Mouse (Mus musculus): ENCODE data around the gene Arfgef3. TPM values are rescaled to one million over a fixed set of nuclear protein-coding genes. Genes with fewer than 3 reads are reported as not detected.

Arfgef3 gene
- total RNA-seq, 1 experiment: 3.6 TPM

DNA sequence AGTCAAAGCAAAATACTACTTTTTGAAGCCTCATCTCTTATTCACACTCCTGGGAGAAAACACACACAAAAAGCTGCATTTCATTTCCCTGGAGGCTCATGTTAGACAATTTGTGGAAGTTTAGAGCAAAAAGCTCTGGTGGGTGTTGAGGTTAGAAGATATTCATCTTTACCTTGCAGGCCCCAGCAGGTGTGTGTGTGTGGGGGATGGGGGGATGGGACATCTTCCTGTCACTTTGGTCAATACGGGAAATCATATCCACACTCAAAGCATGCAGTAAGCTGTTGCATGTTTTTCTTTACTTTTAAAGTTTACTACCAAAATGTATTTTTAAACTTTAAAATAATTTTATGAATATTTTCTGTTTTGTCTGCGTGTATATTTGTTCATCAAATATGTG is 79.7 kb downstream of the Arfgef3 start:
- no peak for DNase-seq (ENCODE audit: low read depth, low spot score)
- in situ Hi-C loops (cut with MboI; ENCODE audit: low sequenced_read_pairs in 2 of 2, unreplicated experiment in 2 of 2): no loop called here
- no peaks in the 10 kb centered on the region for H3K36me3 ChIP-seq (ENCODE audit: control insufficient read depth, insufficient read depth, low read length, poor library complexity, severe bottlenecking)
- H3K4me3 ChIP-seq (ENCODE audit: insufficient read depth in 1 of 2, low read depth in 1 of 2, low read length in 2 of 2, poor library complexity in 1 of 2, severe bottlenecking in 1 of 2): no peak overlapping the region
- H3K27ac ChIP-seq (ENCODE audit: insufficient read depth, low read depth, low read length, poor library complexity, severe bottlenecking): no peak overlapping the region
- H3K4me1 ChIP-seq (ENCODE audit: control insufficient read depth in 2 of 2, insufficient read depth in 2 of 2, low read length in 2 of 2, poor library complexity in 1 of 2): no peaks in the 10 kb centered on the region
- TF ChIP-seq MAFK (IDR thresholded peaks at IDR 0.05; ENCODE audit: insufficient read depth, low read depth, low read length) (no peak), CHD2 (IDR thresholded peaks at IDR 0.05; ENCODE audit: low read depth, low read length) (no peak), ZNF384 (IDR thresholded peaks at IDR 0.05; ENCODE audit: low read depth, low read length) (no peak), ZC3H11A (IDR thresholded peaks at IDR 0.05; ENCODE audit: borderline replicate concordance, low read depth, low read length) (no peak), HCFC1 (IDR thresholded peaks at IDR 0.05; ENCODE audit: borderline replicate concordance, insufficient read depth, low read length) (no peak)
- H3K9ac ChIP-seq (ENCODE audit: insufficient read depth, low read depth, low read length, poor library complexity, severe bottlenecking): no peak overlapping the region
- H3K9me3 ChIP-seq (ENCODE audit: control insufficient read depth, insufficient read depth, low read depth, low read length): no peaks in the 10 kb centered on the region

GRCm38 (mm10) chr10:18661606-18662220 is 82.0 kb downstream of the Arfgef3 start:
- Histone ChIP-seq H3K9ac (ENCODE audit: insufficient read depth, low read depth, low read length, poor library complexity, severe bottlenecking) (no peak overlapping the region), H3K27ac (ENCODE audit: insufficient read depth, low read depth, low read length, poor library complexity, severe bottlenecking) (no peak overlapping the region), H3K4me3 (ENCODE audit: insufficient read depth in 1 of 2, low read depth in 1 of 2, low read length in 2 of 2, poor library complexity in 1 of 2, severe bottlenecking in 1 of 2) (no peak overlapping the region), H3K9me3 (ENCODE audit: control insufficient read depth, insufficient read depth, low read depth, low read length) (no peaks in the 10 kb centered on the region), H3K36me3 (ENCODE audit: control insufficient read depth, insufficient read depth, low read length, poor library complexity, severe bottlenecking) (no peaks in the 10 kb centered on the region), H3K4me1 (ENCODE audit: control insufficient read depth in 2 of 2, insufficient read depth in 2 of 2, low read length in 2 of 2, poor library complexity in 1 of 2) (no peaks in the 10 kb centered on the region)
- in situ Hi-C loops (cut with MboI; ENCODE audit: low sequenced_read_pairs in 2 of 2, unreplicated experiment in 2 of 2): no loop called here
- TF ChIP-seq ZC3H11A (IDR thresholded peaks at IDR 0.05; ENCODE audit: borderline replicate concordance, low read depth, low read length) (no peak), ZNF384 (IDR thresholded peaks at IDR 0.05; ENCODE audit: low read depth, low read length) (no peak), MAFK (IDR thresholded peaks at IDR 0.05; ENCODE audit: insufficient read depth, low read depth, low read length) (no peak), HCFC1 (IDR thresholded peaks at IDR 0.05; ENCODE audit: borderline replicate concordance, insufficient read depth, low read length) (no peak), CHD2 (IDR thresholded peaks at IDR 0.05; ENCODE audit: low read depth, low read length) (no peak)
- DNase-seq (ENCODE audit: low read depth, low spot score): peak; percentile 7

DNA sequence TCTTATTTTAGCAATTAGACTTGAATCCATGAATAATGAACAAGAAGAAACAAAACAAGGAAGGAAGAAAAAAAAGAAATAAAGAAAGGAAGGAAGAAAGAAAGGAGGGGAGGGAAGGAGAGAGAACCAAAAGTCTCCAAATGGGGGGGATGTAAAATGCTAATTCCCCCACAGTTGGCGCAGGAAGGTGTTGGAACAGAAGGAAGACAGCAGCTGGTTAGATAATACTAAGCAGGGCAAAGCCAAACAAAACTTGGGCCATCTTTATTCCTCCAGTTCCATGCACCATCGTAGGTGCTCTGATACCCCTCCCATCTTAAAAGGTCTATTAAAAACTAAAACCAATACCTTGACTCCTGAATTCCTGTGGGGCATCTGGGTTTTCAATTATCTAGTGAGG is 82.8 kb downstream of the Arfgef3 start:
- in situ Hi-C loops (cut with MboI; ENCODE audit: low sequenced_read_pairs in 2 of 2, unreplicated experiment in 2 of 2): no loop called here
- Histone ChIP-seq H3K9me3 (ENCODE audit: control insufficient read depth, insufficient read depth, low read depth, low read length) (no peaks in the 10 kb centered on the region), H3K4me3 (ENCODE audit: insufficient read depth in 1 of 2, low read depth in 1 of 2, low read length in 2 of 2, poor library complexity in 1 of 2, severe bottlenecking in 1 of 2) (no peak overlapping the region), H3K9ac (ENCODE audit: insufficient read depth, low read depth, low read length, poor library complexity, severe bottlenecking) (no peak overlapping the region), H3K27ac (ENCODE audit: insufficient read depth, low read depth, low read length, poor library complexity, severe bottlenecking) (no peak overlapping the region), H3K36me3 (ENCODE audit: control insufficient read depth, insufficient read depth, low read length, poor library complexity, severe bottlenecking) (no peaks in the 10 kb centered on the region), H3K4me1 (ENCODE audit: control insufficient read depth in 2 of 2, insufficient read depth in 2 of 2, low read length in 2 of 2, poor library complexity in 1 of 2) (no peaks in the 10 kb centered on the region)
- TF ChIP-seq ZC3H11A (IDR thresholded peaks at IDR 0.05; ENCODE audit: borderline replicate concordance, low read depth, low read length): no peak
- TF ChIP-seq CHD2 (IDR thresholded peaks at IDR 0.05; ENCODE audit: low read depth, low read length): no peak
- no peak for TF ChIP-seq MAFK (IDR thresholded peaks at IDR 0.05; ENCODE audit: insufficient read depth, low read depth, low read length)
- no peak for TF ChIP-seq ZNF384 (IDR thresholded peaks at IDR 0.05; ENCODE audit: low read depth, low read length)
- TF ChIP-seq HCFC1 (IDR thresholded peaks at IDR 0.05; ENCODE audit: borderline replicate concordance, insufficient read depth, low read length): no peak
- DNase-seq (ENCODE audit: low read depth, low spot score): no peak

DNA sequence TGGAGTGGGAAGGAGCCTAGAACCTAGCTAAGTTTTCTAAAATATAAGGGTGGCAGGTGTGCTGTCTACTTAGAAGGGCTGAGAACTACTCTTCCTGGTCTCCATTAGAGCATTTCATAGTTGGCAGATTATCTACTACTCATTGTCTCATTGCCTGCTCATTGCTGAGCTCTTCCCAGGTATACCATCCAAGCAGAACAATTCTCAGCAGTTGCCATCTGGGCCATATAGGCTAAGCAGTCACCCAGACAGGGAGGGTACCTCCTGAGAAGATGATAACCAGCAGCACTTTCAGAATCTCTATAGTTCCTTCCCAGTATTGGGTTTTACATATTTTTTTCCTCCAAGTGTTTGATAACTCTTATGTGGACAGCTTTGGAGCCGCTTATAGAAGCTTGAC is 86.2 kb downstream of the Arfgef3 start:
- Histone ChIP-seq H3K36me3 (ENCODE audit: control insufficient read depth, insufficient read depth, low read length, poor library complexity, severe bottlenecking) (no peaks in the 10 kb centered on the region), H3K4me3 (ENCODE audit: insufficient read depth in 1 of 2, low read depth in 1 of 2, low read length in 2 of 2, poor library complexity in 1 of 2, severe bottlenecking in 1 of 2) (no peak overlapping the region), H3K4me1 (ENCODE audit: control insufficient read depth in 2 of 2, insufficient read depth in 2 of 2, low read length in 2 of 2, poor library complexity in 1 of 2) (no peaks in the 10 kb centered on the region), H3K9me3 (ENCODE audit: control insufficient read depth, insufficient read depth, low read depth, low read length) (no peaks in the 10 kb centered on the region), H3K9ac (ENCODE audit: insufficient read depth, low read depth, low read length, poor library complexity, severe bottlenecking) (no peak overlapping the region), H3K27ac (ENCODE audit: insufficient read depth, low read depth, low read length, poor library complexity, severe bottlenecking) (no peak overlapping the region)
- TF ChIP-seq ZC3H11A (IDR thresholded peaks at IDR 0.05; ENCODE audit: borderline replicate concordance, low read depth, low read length) (no peak), ZNF384 (IDR thresholded peaks at IDR 0.05; ENCODE audit: low read depth, low read length) (no peak), CHD2 (IDR thresholded peaks at IDR 0.05; ENCODE audit: low read depth, low read length) (no peak)
- no peak for DNase-seq (ENCODE audit: low read depth, low spot score)
- in situ Hi-C loops (cut with MboI; ENCODE audit: low sequenced_read_pairs in 2 of 2, unreplicated experiment in 2 of 2): no loop called here

GRCm38 (mm10) chr10:18647069-18647468 is 96.7 kb downstream of the Arfgef3 start:
- in situ Hi-C loops (cut with MboI; ENCODE audit: low sequenced_read_pairs in 2 of 2, unreplicated experiment in 2 of 2): no loop called here
- no peaks in the 10 kb centered on the region for H3K36me3 ChIP-seq (ENCODE audit: control insufficient read depth, insufficient read depth, low read length, poor library complexity, severe bottlenecking)
- no peak overlapping the region for H3K9ac ChIP-seq (ENCODE audit: insufficient read depth, low read depth, low read length, poor library complexity, severe bottlenecking)
- H3K4me1 ChIP-seq (ENCODE audit: control insufficient read depth in 2 of 2, insufficient read depth in 2 of 2, low read length in 2 of 2, poor library complexity in 1 of 2): peaks cover 9 to 17% of the 10 kb centered on the region in 2 experiments
- no peaks in the 10 kb centered on the region for H3K9me3 ChIP-seq (ENCODE audit: control insufficient read depth, insufficient read depth, low read depth, low read length)
- TF ChIP-seq CHD2 (IDR thresholded peaks at IDR 0.05; ENCODE audit: low read depth, low read length) (no peak), ZNF384 (IDR thresholded peaks at IDR 0.05; ENCODE audit: low read depth, low read length) (no peak), MAFK (IDR thresholded peaks at IDR 0.05; ENCODE audit: insufficient read depth, low read depth, low read length) (no peak), ZC3H11A (IDR thresholded peaks at IDR 0.05; ENCODE audit: borderline replicate concordance, low read depth, low read length) (no peak)
- no peak for DNase-seq (ENCODE audit: low read depth, low spot score)
- H3K4me3 ChIP-seq (ENCODE audit: insufficient read depth in 1 of 2, low read depth in 1 of 2, low read length in 2 of 2, poor library complexity in 1 of 2, severe bottlenecking in 1 of 2): no peak overlapping the region
- H3K27ac ChIP-seq (ENCODE audit: insufficient read depth, low read depth, low read length, poor library complexity, severe bottlenecking): no peak overlapping the region
